Mouse (Mus musculus): ENCODE results near the gene Mfsd6. TPM values are rescaled to one million over a fixed set of nuclear protein-coding genes. Genes with fewer than 3 reads are reported as not detected.
"Not testable (repeated sequence)": the region's sequence is repeated elsewhere in the genome, so short reads cannot be mapped to it uniquely, and the experiment has no call there.

The Mfsd6 gene
- total RNA-seq, 2 experiments from 2014 or later: 6.1 to 6.4 TPM

- DNase-seq: no peak
- intact Hi-C loops (cut with DNase I; ENCODE audit: low total_unique reads): no loop called here
Measured at GRCm38 (mm10) chr1:52718068-52718748, 9.1 kb downstream of the Mfsd6 start.

GRCm38 (mm10) chr1:52714451-52714850 lies 12.8 kb downstream of the Mfsd6 start:
- DNase-seq: no peak
- intact Hi-C loops (cut with DNase I; ENCODE audit: low total_unique reads): no loop called here

GRCm38 (mm10) chr1:52714021-52714420 lies 13.2 kb downstream of the Mfsd6 start:
- intact Hi-C loops (cut with DNase I; ENCODE audit: low total_unique reads): no loop called here
- DNase-seq: no peak

- intact Hi-C loops (cut with DNase I; ENCODE audit: low total_unique reads): no loop called here
- DNase-seq: no peak
Measured at GRCm38 (mm10) chr1:52708745-52709144, 18.5 kb downstream of the Mfsd6 start.

- intact Hi-C loops (cut with DNase I; ENCODE audit: low total_unique reads): no loop called here
- DNase-seq: no peak
Measured at GRCm38 (mm10) chr1:52707030-52707429, 20.2 kb downstream of the Mfsd6 start.

GRCm38 (mm10) chr1:52702738-52703491 lies 24.3 kb downstream of the Mfsd6 start:
- no peak for DNase-seq
- intact Hi-C loops (cut with DNase I; ENCODE audit: low total_unique reads): no loop called here

GRCm38 (mm10) chr1:52701941-52702340 lies 25.3 kb downstream of the Mfsd6 start:
- DNase-seq: no peak
- intact Hi-C loops (cut with DNase I; ENCODE audit: low total_unique reads): no loop called here

- intact Hi-C loops (cut with DNase I; ENCODE audit: low total_unique reads); DNase-seq: not testable (repeated sequence)
Measured at GRCm38 (mm10) chr1:52694456-52694855, 32.8 kb downstream of the Mfsd6 start.

GRCm38 (mm10) chr1:52687636-52688035 lies 39.6 kb downstream of the Mfsd6 start:
- DNase-seq: no peak
- intact Hi-C loops (cut with DNase I; ENCODE audit: low total_unique reads): no loop called here

- intact Hi-C loops (cut with DNase I; ENCODE audit: low total_unique reads): no loop called here
- no peak for DNase-seq
Measured at GRCm38 (mm10) chr1:52683550-52683949, 43.7 kb downstream of the Mfsd6 start.

GRCm38 (mm10) chr1:52676621-52677020 lies 50.6 kb downstream of the Mfsd6 start:
- DNase-seq: no peak
- intact Hi-C loops (cut with DNase I; ENCODE audit: low total_unique reads): no loop called here

- intact Hi-C loops (cut with DNase I; ENCODE audit: low total_unique reads): no loop called here
- no peak for DNase-seq
Measured at GRCm38 (mm10) chr1:52675561-52676551, 51.4 kb downstream of the Mfsd6 start.

- DNase-seq: no peak
- intact Hi-C loops (cut with DNase I; ENCODE audit: low total_unique reads): no loop called here
Measured at GRCm38 (mm10) chr1:52669931-52670330, 57.3 kb downstream of the Mfsd6 start.

GRCm38 (mm10) chr1:52668743-52669323 lies 58.4 kb downstream of the Mfsd6 start:
- DNase-seq: no peak

GRCm38 (mm10) chr1:52663228-52663627 lies 64.0 kb downstream of the Mfsd6 start:
- intact Hi-C loops (cut with DNase I; ENCODE audit: low total_unique reads): no loop called here
- DNase-seq: no peak

More at GRCm38 (mm10) chr1:52668743-52669323, 58.4 kb downstream of the Mfsd6 start:
- intact Hi-C loops (cut with DNase I; ENCODE audit: low total_unique reads): no loop called here

GRCm38 (mm10) chr1:52660765-52661164 lies 66.5 kb downstream of the Mfsd6 start:
- no peak for DNase-seq
- intact Hi-C loops (cut with DNase I; ENCODE audit: low total_unique reads): no loop called here

GRCm38 (mm10) chr1:52660278-52660677 lies 67.0 kb downstream of the Mfsd6 start:
- intact Hi-C loops (cut with DNase I; ENCODE audit: low total_unique reads): no loop called here
- no peak for DNase-seq

GRCm38 (mm10) chr1:52658160-52658559 lies 69.1 kb downstream of the Mfsd6 start:
- no peak for DNase-seq
- intact Hi-C loops (cut with DNase I; ENCODE audit: low total_unique reads): no loop called here

GRCm38 (mm10) chr1:52655153-52655552 lies 72.1 kb downstream of the Mfsd6 start:
- intact Hi-C loops (cut with DNase I; ENCODE audit: low total_unique reads): no loop called here
- no peak for DNase-seq

GRCm38 (mm10) chr1:52653366-52653765 lies 73.9 kb downstream of the Mfsd6 start:
- DNase-seq: no peak
- intact Hi-C loops (cut with DNase I; ENCODE audit: low total_unique reads): no loop called here

Measured in gastrocnemius, postnatal 14 days (tissue).